Mouse (Mus musculus): ENCODE results near the gene Clec5a. TPM values are rescaled to one million over a fixed set of nuclear protein-coding genes. Genes with fewer than 3 reads are reported as not detected.
"Not testable (repeated sequence)": the region's sequence is repeated elsewhere in the genome, so short reads cannot be mapped to it uniquely, and the experiment has no call there.

Gene Clec5a
- polyA plus RNA-seq (2015; fragmentation: Nextera tagmentation; extraction: Ambion mirVana) = 0.47 and 0.90 TPM in 2 replicates

DNA sequence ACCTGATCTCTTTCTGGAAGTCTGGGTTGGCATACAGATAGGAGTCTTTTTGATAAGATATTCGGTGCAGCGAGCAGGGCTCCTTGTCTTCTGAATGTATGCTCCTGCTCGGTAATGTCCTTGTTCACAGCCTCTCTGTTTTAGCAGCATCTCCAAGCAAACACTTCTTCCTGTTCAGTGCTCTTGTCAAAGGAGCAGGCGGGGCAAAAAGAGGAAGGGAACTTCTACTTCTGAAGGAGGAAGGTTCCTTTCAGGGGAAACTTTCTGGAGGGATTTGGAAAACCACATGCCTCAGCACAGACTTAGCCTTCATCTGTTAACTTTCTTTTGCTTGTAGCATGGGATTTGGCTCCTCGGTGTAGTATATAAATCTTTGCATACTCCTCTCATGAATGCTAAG is at the start of gene Clec5a:
Gene Clec5a (minus strand): TSS at position 177 of the 400 bp plus-strand sequence.
- 52% methylated on average over 5 of the region's 5 CpGs for WGBS
- no peak within 1 kb of the TSS for H3K4me2 ChIP-seq
- H3K4me3 ChIP-seq = no peak within 1 kb of the TSS
- ATAC-seq (replicated peaks; ENCODE audit: insufficient number of reproducible peaks, insufficient read depth, low FRiP score, low read depth) = no peak
- H3K36me3 ChIP-seq = no peaks in the 10 kb centered on the region
- H3K27me3 ChIP-seq = no peaks in the 10 kb centered on the region
- H3K9me3 ChIP-seq (replicated peaks) = no peaks in the 10 kb centered on the region
- H3K9ac ChIP-seq = no peak within 1 kb of the TSS
- H3K27ac ChIP-seq = no peak within 1 kb of the TSS
- H3K4me1 ChIP-seq (replicated peaks) = no peaks in the 10 kb centered on the region

DNA sequence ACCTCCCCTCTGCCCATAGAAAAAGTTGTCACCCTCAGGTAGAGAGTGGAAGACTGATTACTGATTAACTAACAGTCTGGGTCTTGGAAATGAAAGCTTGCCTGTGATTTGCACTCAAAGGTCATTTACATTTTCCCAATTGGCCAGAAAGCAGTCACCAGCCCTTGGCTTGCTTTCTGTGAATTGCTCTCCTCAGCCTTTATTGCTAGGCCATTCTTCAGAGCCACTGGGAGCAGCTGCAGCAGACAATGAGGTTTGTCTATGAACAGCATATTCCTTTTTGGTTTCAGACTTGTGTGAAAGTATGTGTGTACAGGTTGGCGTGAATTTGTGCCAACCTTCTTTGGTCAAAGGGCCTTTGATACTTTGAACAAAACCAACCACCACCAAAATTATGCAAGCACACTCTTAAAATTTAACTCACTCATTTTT is 49.0 kb upstream of the Clec5a start:
- H3K27ac ChIP-seq = no peak overlapping the region
- ATAC-seq (replicated peaks; ENCODE audit: insufficient number of reproducible peaks, insufficient read depth, low FRiP score, low read depth) = no peak
- 73% methylated on average over 1 of the region's 1 CpGs for WGBS

DNA sequence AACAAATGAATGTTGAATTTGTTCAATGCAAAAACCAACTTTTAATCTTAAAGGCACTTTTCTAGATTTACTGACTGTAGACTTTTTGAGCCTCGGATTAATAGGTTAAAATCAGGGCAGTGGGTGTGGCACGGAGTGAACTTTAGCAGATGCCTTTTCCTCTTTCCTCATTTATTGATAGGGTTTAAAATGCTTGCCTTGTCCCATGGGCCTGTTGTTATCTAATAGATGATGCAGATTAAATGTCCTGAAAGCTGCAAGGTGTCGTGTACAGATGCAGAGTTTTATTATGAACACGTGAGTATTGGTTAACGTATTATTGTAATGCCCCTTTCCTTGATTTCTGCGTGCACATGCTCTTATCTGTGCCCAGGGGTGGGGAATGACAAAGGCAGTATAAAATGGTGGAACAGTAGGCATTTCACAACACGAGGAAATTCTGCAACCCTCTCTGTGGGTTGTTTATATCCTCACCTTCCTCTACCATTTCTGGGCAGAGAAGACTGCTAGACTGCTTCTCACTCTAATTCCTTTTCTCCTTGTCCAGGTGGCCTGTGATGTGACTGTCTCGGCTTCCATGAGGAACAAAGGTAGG is 42.9 kb upstream of the Clec5a start, which contains the start of gene Mgam:
Gene Mgam (plus strand): TSS at position 426 of the 595 bp plus-strand sequence.
- Histone ChIP-seq H3K4me1 (replicated peaks) (no peaks in the 10 kb centered on the region), H3K9me3 (replicated peaks) (no peaks in the 10 kb centered on the region), H3K4me2 (no peak within 1 kb of the TSS), H3K9ac (no peak within 1 kb of the TSS), H3K4me3 (no peak within 1 kb of the TSS), H3K36me3 (no peaks in the 10 kb centered on the region), H3K27ac (no peak within 1 kb of the TSS), H3K27me3 (no peaks in the 10 kb centered on the region)
- ATAC-seq (replicated peaks; ENCODE audit: insufficient number of reproducible peaks, insufficient read depth, low FRiP score, low read depth) = no peak
- 75% methylated on average over 8 of the region's 8 CpGs for WGBS

More for the DNA sequence above, 49.0 kb upstream of the Clec5a start:
- H3K9ac ChIP-seq = no peak overlapping the region
- H3K27me3 ChIP-seq = no peaks in the 10 kb centered on the region
- no peak overlapping the region for H3K4me2 ChIP-seq
- no peaks in the 10 kb centered on the region for H3K4me1 ChIP-seq (replicated peaks)
- H3K4me3 ChIP-seq = no peak overlapping the region
- H3K9me3 ChIP-seq (replicated peaks) = no peaks in the 10 kb centered on the region
- H3K36me3 ChIP-seq = no peaks in the 10 kb centered on the region

- H3K4me3 ChIP-seq = no peak overlapping the region
- WGBS = 63% methylated on average over 1 of the region's 1 CpGs
- no peak overlapping the region for H3K9ac ChIP-seq
- H3K27ac ChIP-seq = no peak overlapping the region
- H3K4me2 ChIP-seq = no peak overlapping the region
- ATAC-seq (replicated peaks; ENCODE audit: insufficient number of reproducible peaks, insufficient read depth, low FRiP score, low read depth) = no peak
- no peaks in the 10 kb centered on the region for H3K36me3 ChIP-seq
- no peaks in the 10 kb centered on the region for H3K9me3 ChIP-seq (replicated peaks)
- no peaks in the 10 kb centered on the region for H3K27me3 ChIP-seq
- no peaks in the 10 kb centered on the region for H3K4me1 ChIP-seq (replicated peaks)
These were observed 40.5 kb upstream of the Clec5a start for GRCm38 (mm10) chr6:40626111-40626510.

- Histone ChIP-seq H3K27me3 (no peaks in the 10 kb centered on the region; the same call in 1 of the 2 replicates), H3K9ac (no peak overlapping the region), H3K4me2 (no peak overlapping the region), H3K4me1 (replicated peaks) (no peaks in the 10 kb centered on the region), H3K27ac (no peak overlapping the region), H3K4me3 (no peak overlapping the region), H3K36me3 (no peaks in the 10 kb centered on the region), H3K9me3 (replicated peaks) (no peaks in the 10 kb centered on the region)
- no peak for ATAC-seq (replicated peaks; ENCODE audit: insufficient number of reproducible peaks, insufficient read depth, low FRiP score, low read depth)
- WGBS = 5% methylated on average over 2 of the region's 2 CpGs
These were observed 32.3 kb upstream of the Clec5a start for GRCm38 (mm10) chr6:40617965-40618364.

- ATAC-seq (replicated peaks; ENCODE audit: insufficient number of reproducible peaks, insufficient read depth, low FRiP score, low read depth) = no peak
- H3K4me2 ChIP-seq = no peak within 1 kb of the TSS
- H3K27me3 ChIP-seq = no peaks in the 10 kb centered on the region; the same call in 1 of the 2 replicates
- WGBS = 75% methylated on average over 4 of the region's 4 CpGs
- no peaks in the 10 kb centered on the region for H3K4me1 ChIP-seq (replicated peaks)
- H3K4me3 ChIP-seq = no peak within 1 kb of the TSS
- H3K9me3 ChIP-seq (replicated peaks) = no peaks in the 10 kb centered on the region
- H3K27ac ChIP-seq = no peak within 1 kb of the TSS
- H3K9ac ChIP-seq = no peak within 1 kb of the TSS
- no peaks in the 10 kb centered on the region for H3K36me3 ChIP-seq
These were observed 27.7 kb upstream of the Clec5a start, which contains the start of gene Tas2r138 for GRCm38 (mm10) chr6:40613260-40613852. Gene Tas2r138 (minus strand): TSS chr6:40613310.

- H3K36me3 ChIP-seq = no peaks in the 10 kb centered on the region
- H3K4me3 ChIP-seq = no peak overlapping the region
- H3K9ac ChIP-seq = no peak overlapping the region
- no peaks in the 10 kb centered on the region for H3K4me1 ChIP-seq (replicated peaks)
- H3K4me2 ChIP-seq = no peak overlapping the region
- no peak overlapping the region for H3K27ac ChIP-seq
- H3K27me3 ChIP-seq = no peaks in the 10 kb centered on the region
- no peaks in the 10 kb centered on the region for H3K9me3 ChIP-seq (replicated peaks)
- WGBS = 68% methylated on average over 8 of the region's 8 CpGs
- no peak for ATAC-seq (replicated peaks; ENCODE audit: insufficient number of reproducible peaks, insufficient read depth, low FRiP score, low read depth)
These were observed 24.6 kb upstream of the Clec5a start for GRCm38 (mm10) chr6:40610244-40610643.

DNA sequence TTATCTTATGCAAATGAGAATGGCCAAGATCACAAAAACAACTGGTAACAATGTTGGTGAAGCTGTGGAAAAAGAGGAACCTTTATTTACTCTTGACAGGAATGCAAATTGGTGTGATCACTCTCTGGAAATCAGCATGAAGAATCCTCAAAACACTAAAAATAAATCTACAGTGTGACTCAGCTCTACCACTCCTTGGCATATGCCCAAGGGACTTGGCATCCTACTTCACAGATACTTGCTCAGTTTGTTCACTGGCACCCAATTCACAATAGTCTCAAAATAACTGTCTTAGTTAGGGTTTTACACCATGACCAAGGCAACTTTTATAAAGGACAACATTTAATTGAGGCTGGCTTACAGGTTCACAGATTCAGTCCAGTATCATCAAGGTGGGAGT is 21.8 kb upstream of the Clec5a start:
- H3K4me3 ChIP-seq = no peak overlapping the region
- no peak for ATAC-seq (replicated peaks; ENCODE audit: insufficient number of reproducible peaks, insufficient read depth, low FRiP score, low read depth)
- H3K4me1 ChIP-seq (replicated peaks) = no peaks in the 10 kb centered on the region
- H3K27me3 ChIP-seq = no peaks in the 10 kb centered on the region
- H3K36me3 ChIP-seq = no peaks in the 10 kb centered on the region
- no peak overlapping the region for H3K27ac ChIP-seq
- no peaks in the 10 kb centered on the region for H3K9me3 ChIP-seq (replicated peaks)
- no peak overlapping the region for H3K4me2 ChIP-seq
- H3K9ac ChIP-seq = no peak overlapping the region

GRCm38 (mm10) chr6:40598546-40598945 is 12.9 kb upstream of the Clec5a start:
- not testable (repeated sequence) for H3K36me3 ChIP-seq; H3K27me3 ChIP-seq; H3K9me3 ChIP-seq (replicated peaks); H3K9ac ChIP-seq; H3K4me1 ChIP-seq (replicated peaks); H3K4me2 ChIP-seq; ATAC-seq (replicated peaks; ENCODE audit: insufficient number of reproducible peaks, insufficient read depth, low FRiP score, low read depth); H3K27ac ChIP-seq; H3K4me3 ChIP-seq
- 26% methylated on average over 4 of the region's 4 CpGs for WGBS

DNA sequence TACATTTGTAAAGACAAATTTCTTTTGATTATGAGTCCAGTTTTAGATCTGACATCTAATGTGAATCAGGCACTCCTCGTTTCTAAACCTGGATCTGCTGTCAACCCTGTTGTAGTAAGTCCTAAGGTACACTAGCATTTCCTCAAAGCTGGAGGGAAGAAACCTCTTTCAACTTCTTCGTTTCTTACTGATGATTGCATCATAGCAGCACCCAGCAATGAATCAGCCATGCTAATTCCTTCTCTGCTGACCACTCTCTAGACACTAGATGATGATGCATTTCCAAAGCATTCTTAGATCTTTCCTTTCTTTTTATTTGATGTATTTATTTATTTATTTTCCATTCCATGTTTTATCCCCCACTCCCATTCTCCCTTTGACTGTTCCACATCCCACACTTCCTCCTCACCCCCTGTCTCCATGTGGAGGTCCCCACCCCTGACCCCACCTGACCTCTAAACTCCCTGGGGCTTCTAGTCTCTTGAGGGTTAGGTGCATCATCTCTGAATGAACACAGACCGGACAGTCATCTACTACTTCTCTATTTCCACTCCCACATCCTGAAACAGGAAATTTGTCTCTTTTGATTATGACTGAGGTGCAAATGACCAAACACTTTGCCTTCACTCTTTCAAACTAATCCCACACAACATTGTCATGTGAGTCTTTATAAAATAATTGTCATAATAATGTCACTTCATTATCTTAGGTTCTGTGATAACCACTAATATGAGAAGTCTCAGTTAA is 9.4 kb upstream of the Clec5a start:
- Histone ChIP-seq H3K9me3 (replicated peaks) (no peaks in the 10 kb centered on the region), H3K4me1 (replicated peaks) (no peaks in the 10 kb centered on the region), H3K9ac (no peak overlapping the region), H3K27ac (no peak overlapping the region), H3K4me3 (no peak overlapping the region), H3K27me3 (no peaks in the 10 kb centered on the region), H3K4me2 (no peak overlapping the region), H3K36me3 (no peaks in the 10 kb centered on the region)
- ATAC-seq (replicated peaks; ENCODE audit: insufficient number of reproducible peaks, insufficient read depth, low FRiP score, low read depth) = no peak
- 63% methylated on average over 3 of the region's 3 CpGs for WGBS

GRCm38 (mm10) chr6:40588346-40588745 is 2.7 kb upstream of the Clec5a start:
- no peaks in the 10 kb centered on the region for H3K9me3 ChIP-seq (replicated peaks)
- no peak overlapping the region for H3K27ac ChIP-seq
- no peak for ATAC-seq (replicated peaks; ENCODE audit: insufficient number of reproducible peaks, insufficient read depth, low FRiP score, low read depth)
- no peaks in the 10 kb centered on the region for H3K36me3 ChIP-seq
- no peaks in the 10 kb centered on the region for H3K27me3 ChIP-seq
- no peak overlapping the region for H3K4me2 ChIP-seq
- 90% methylated on average over 2 of the region's 2 CpGs for WGBS
- no peak overlapping the region for H3K4me3 ChIP-seq
- no peak overlapping the region for H3K9ac ChIP-seq
- H3K4me1 ChIP-seq (replicated peaks) = no peaks in the 10 kb centered on the region

Measured in heart, embryonic 15.5 days (tissue).